Mouse (Mus musculus): Measurements from ENCODE around the gene Dirc2. TPM values are rescaled to one million over a fixed set of nuclear protein-coding genes. Genes with fewer than 3 reads are reported as not detected.

Gene Dirc2
- 0.97 TPM in 1 of 2 replicates, not detected in the other for polyA plus RNA-seq (2012; ENCODE audit: insufficient read depth, low replicate concordance)

DNA sequence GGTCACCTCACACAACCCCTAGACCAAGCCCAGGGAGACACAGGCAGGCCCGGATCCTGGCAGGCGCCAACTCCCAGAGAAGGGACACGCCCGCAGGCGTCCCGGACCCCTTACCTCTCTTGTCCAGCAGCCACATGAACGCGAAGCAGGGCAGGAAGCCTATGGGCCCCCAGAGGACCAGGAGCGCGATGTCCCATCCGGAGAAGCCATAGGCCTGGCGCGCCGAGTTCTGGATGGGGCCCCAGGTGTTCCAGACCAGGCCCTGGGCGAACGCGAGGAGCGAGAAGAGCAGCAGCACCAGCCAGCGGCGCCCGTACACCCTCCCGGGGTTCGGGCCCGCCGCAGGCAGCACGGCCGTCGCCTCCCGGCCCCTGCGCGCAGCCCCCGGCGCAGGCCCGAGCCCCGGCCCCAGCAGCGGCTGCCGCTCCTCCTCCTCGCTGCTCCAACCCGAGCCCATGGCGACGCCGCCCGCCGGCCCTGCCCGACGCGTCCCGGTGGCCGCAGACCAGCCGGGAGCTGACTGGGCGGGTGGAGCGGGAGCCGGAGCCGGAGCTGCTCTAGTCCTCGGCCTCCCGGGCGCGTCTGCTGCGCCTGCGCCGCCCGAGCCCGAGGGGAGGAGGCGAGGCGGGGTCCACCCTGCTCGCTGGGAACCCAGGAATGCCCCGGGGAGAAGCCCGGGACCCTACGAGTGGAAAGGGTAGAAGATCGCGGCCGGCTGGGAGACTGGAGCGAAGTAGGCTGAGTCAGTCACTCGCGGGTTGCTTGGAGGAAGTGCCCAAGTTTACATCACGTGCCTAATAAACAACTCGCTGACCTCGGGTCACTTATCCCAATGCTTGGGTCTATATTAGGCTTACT lies at the start of gene Dirc2:
Dirc2 (minus strand) TSS at position 572 of the 858 bp plus-strand sequence.
- peaks cover 38% of the 10 kb centered on the region for H3K4me1 ChIP-seq

DNA sequence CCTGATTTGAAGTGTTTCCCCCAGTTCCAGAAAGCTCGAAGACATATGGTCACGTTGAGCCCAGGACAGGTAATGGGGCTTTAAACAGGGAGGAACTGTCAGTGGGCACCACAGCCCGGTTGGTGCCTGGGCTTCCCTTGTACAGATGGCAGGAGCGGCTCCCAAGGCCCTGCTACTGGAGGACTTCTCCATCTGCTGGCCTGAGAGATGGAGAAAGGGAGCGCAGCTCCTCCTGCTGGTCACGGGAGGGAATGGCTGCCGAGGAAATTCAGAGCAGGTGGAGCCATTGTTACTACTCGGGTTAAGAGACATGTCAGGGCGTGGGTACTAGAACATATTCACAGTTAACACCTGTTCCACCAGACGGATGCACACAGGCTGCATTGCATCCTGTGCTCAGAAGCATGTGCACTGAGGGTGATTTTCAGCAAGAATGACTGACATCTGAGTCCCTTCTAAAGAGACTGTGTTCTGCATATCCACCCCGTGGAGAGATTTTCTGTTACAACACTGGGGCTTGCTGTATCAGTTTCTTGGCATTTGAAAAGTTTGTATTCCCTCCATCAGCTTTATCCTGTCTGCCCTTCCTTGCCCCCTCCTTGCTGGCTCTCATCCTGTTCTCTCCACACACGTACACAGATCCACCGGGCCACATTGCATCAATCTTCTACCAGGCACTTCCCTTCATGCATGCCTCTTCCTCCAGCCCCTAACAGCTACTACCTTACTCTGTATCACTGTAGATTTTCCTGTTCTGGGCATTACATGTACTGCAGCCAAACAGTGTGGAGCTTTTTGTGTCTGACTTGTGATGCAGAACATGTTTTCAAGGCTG lies 48.3 kb upstream of the Dirc2 start:
- Histone ChIP-seq H3K27me3 (replicated peaks) (peaks cover 11% of the 10 kb centered on the region), H3K4me3 (replicated peaks) (no peak overlapping the region), H3K4me1 (peaks cover 8% of the 10 kb centered on the region; the same call in 1 of the 2 replicates), H3K9me3 (no peaks in the 10 kb centered on the region), H3K36me3 (replicated peaks; ENCODE audit: low read length) (no peaks in the 10 kb centered on the region)
- TF ChIP-seq FLI1 (IDR thresholded peaks at IDR 0.05; ENCODE audit: low read length) (no peak), GATA1 (IDR thresholded peaks at IDR 0.05; ENCODE audit: borderline replicate concordance, low read length) (no peak)

More for the DNA sequence above, at the start of gene Dirc2:
- H3K4me3 ChIP-seq (replicated peaks) = peak within 1 kb of the TSS; percentile 98
- no peaks in the 10 kb centered on the region for H3K9me3 ChIP-seq
- peaks cover 37% of the 10 kb centered on the region for H3K27me3 ChIP-seq (replicated peaks)
- no peaks in the 10 kb centered on the region for H3K36me3 ChIP-seq (replicated peaks; ENCODE audit: low read length)
- TF ChIP-seq GATA1 (IDR thresholded peaks at IDR 0.05; ENCODE audit: borderline replicate concordance, low read length) (no peak), FLI1 (IDR thresholded peaks at IDR 0.05; ENCODE audit: low read length) (no peak)

DNA sequence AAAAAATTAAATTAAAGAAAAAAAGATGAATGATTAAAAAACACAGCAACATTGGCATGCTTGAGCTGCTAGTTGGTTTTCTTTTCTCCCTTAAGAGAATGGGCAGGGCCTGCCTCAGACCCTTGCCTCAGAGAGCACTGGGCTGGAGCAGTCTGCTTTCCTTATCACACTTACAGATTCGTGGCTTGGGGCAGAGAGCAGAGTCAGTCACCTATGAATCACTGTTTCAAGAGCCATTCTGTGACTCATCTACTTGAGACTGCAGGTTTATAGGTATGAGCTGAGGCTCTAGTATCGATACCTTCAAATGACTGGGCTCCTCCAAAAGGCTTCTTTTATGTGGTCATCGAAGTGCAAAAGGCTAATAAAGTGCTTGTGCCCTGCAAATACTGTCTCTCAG lies 44.0 kb upstream of the Dirc2 start:
- no peaks in the 10 kb centered on the region for H3K36me3 ChIP-seq (replicated peaks; ENCODE audit: low read length)
- H3K4me3 ChIP-seq (replicated peaks) = no peak overlapping the region
- TF ChIP-seq FLI1 (IDR thresholded peaks at IDR 0.05; ENCODE audit: low read length) (no peak), GATA1 (IDR thresholded peaks at IDR 0.05; ENCODE audit: borderline replicate concordance, low read length) (no peak)
- peaks cover 8% of the 10 kb centered on the region; the same call in 1 of the 2 replicates for H3K4me1 ChIP-seq
- H3K27me3 ChIP-seq (replicated peaks) = peaks cover 12% of the 10 kb centered on the region
- 0 out of 2 replicates have a peak, but pooled peaks cover 2% of the 10 kb centered on the region for H3K9me3 ChIP-seq

DNA sequence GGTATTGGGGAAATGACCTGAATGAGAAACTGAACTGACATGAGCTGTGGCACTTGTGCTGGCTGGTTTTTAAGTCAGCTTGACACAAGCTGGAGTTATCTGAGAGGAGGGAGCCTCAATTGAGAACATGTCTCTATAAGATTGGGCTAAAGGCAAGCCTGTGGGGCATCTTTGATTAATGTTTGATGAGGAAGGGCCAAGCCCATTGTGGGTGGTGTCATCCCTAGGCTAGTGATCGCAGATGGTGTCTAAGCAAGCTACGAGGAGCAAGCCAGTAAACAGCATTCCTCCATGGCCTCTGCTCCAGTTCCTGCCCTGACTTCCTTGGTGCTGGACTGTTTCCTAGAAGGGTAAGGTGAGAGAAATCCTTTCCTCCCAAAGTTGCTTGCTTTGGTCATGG lies 39.7 kb upstream of the Dirc2 start:
- TF ChIP-seq GATA1 (IDR thresholded peaks at IDR 0.05; ENCODE audit: borderline replicate concordance, low read length) (no peak), FLI1 (IDR thresholded peaks at IDR 0.05; ENCODE audit: low read length) (no peak)
- no peaks in the 10 kb centered on the region for H3K36me3 ChIP-seq (replicated peaks; ENCODE audit: low read length)
- 0 out of 2 replicates have a peak, but pooled peaks cover 2% of the 10 kb centered on the region for H3K9me3 ChIP-seq
- no peaks in the 10 kb centered on the region for H3K4me1 ChIP-seq
- H3K4me3 ChIP-seq (replicated peaks) = no peak overlapping the region
- peaks cover 5% of the 10 kb centered on the region for H3K27me3 ChIP-seq (replicated peaks)

DNA sequence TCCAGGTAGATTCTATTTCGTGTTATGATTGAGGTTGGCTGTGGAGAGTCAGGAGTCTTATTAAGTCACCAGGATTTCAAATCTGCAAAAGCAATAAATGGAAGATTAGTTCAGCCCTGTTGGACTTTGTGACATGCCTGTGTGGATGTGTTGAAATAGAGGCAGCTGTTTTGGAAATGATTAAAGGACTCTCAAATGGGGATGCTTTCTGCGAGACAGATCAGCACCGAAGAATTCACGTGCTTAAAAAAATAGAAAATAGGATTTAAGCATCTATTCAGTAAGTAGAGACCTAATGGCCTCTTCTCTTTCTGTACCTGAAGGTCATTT lies 38.5 kb upstream of the Dirc2 start:
- Histone ChIP-seq H3K27me3 (replicated peaks) (peaks cover 5% of the 10 kb centered on the region), H3K4me3 (replicated peaks) (no peak overlapping the region), H3K4me1 (no peaks in the 10 kb centered on the region), H3K36me3 (replicated peaks; ENCODE audit: low read length) (no peaks in the 10 kb centered on the region), H3K9me3 (0 out of 2 replicates have a peak, but pooled peaks cover 2% of the 10 kb centered on the region)
- TF ChIP-seq GATA1 (IDR thresholded peaks at IDR 0.05; ENCODE audit: borderline replicate concordance, low read length) = no peak

DNA sequence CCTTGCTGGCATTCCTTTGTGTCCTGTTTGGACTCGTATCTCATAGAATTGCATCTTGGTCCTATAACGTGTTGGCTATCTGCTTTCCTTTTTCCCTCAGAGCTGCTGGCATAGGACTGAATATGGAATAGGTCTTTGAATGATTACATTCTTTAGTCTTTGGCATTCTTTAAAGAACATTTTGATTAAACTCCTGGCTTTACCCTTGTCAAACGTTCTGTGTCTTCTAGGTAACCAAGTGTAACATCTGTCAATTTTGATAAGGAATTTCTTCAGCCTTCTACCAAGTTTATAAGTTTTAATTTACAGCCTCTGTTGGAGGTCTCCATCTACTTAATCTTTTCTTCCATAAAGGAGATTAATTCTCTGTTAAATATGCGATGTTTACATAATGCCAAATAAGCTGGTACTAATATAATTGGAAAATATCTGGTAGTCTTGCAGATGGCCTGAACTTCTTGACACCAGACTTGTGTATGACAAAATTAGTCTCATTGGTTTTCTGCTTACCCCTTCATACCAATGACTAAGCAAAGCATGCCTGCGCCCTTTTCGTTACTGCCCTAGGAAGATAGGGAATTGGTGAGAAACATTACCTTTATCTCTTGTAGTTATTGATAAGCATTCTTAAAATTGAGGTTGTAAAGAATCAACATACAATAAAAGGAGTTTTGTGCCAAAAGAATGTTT lies 38.0 kb upstream of the Dirc2 start:
- TF ChIP-seq FLI1 (IDR thresholded peaks at IDR 0.05; ENCODE audit: low read length) (no peak), GATA1 (IDR thresholded peaks at IDR 0.05; ENCODE audit: borderline replicate concordance, low read length) (no peak)
- Histone ChIP-seq H3K36me3 (replicated peaks; ENCODE audit: low read length) (no peaks in the 10 kb centered on the region), H3K4me1 (no peaks in the 10 kb centered on the region)

DNA sequence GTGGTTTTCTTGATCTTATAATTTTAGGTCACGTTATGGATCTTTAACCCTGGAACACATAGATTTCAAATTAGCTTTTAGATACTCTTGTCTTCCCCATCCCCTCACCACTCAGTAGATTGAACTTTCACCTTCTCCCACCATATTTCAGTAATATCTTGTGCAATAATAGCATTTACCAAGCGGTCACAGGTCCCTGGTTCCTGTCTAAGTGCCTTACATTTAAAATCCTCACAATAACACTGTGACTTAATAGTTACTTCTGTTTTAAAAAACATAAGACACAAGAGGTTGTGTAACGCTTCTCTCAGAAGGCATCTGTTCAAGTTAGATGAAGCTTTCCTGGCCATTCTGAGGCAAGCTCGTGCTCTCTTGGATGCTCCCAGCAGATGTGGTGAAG lies 34.6 kb upstream of the Dirc2 start:
- H3K4me3 ChIP-seq (replicated peaks) = no peak overlapping the region
- no peaks in the 10 kb centered on the region for H3K36me3 ChIP-seq (replicated peaks; ENCODE audit: low read length)
- H3K27me3 ChIP-seq (replicated peaks) = peaks cover 3% of the 10 kb centered on the region
- TF ChIP-seq FLI1 (IDR thresholded peaks at IDR 0.05; ENCODE audit: low read length) (no peak), GATA1 (IDR thresholded peaks at IDR 0.05; ENCODE audit: borderline replicate concordance, low read length) (no peak)
- no peaks in the 10 kb centered on the region for H3K4me1 ChIP-seq
- peaks cover 14% of the 10 kb centered on the region for H3K9me3 ChIP-seq

More for the DNA sequence above, 38.0 kb upstream of the Dirc2 start:
- H3K9me3 ChIP-seq = 0 out of 2 replicates have a peak, but pooled peaks cover 2% of the 10 kb centered on the region
- no peak overlapping the region for H3K4me3 ChIP-seq (replicated peaks)
- peaks cover 3% of the 10 kb centered on the region for H3K27me3 ChIP-seq (replicated peaks)

DNA sequence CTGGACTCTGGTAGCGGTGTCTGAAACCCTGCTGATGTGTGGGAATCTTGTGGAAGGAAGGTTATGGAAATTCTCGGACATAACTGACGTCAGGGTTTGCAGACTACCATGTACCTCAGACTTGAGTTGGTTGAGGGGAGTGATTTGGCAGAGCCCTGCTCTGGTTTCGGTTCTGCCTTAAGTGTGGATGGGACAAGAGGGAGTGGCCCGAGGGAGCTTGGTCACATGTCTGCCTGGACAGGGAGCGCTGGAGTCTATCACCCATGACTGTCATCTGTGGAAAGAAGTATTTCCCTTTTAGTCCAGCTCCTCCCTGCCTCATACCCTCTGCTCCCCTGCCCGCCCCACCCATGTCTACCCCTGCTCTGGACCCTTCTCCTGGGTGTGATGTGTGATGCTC lies 33.0 kb upstream of the Dirc2 start:
- Histone ChIP-seq H3K36me3 (replicated peaks; ENCODE audit: low read length) (no peaks in the 10 kb centered on the region), H3K4me3 (replicated peaks) (no peak overlapping the region), H3K27me3 (replicated peaks) (peaks cover 3% of the 10 kb centered on the region), H3K4me1 (no peaks in the 10 kb centered on the region), H3K9me3 (peaks cover 25% of the 10 kb centered on the region)
- TF ChIP-seq GATA1 (IDR thresholded peaks at IDR 0.05; ENCODE audit: borderline replicate concordance, low read length) (no peak), FLI1 (IDR thresholded peaks at IDR 0.05; ENCODE audit: low read length) (no peak)

DNA sequence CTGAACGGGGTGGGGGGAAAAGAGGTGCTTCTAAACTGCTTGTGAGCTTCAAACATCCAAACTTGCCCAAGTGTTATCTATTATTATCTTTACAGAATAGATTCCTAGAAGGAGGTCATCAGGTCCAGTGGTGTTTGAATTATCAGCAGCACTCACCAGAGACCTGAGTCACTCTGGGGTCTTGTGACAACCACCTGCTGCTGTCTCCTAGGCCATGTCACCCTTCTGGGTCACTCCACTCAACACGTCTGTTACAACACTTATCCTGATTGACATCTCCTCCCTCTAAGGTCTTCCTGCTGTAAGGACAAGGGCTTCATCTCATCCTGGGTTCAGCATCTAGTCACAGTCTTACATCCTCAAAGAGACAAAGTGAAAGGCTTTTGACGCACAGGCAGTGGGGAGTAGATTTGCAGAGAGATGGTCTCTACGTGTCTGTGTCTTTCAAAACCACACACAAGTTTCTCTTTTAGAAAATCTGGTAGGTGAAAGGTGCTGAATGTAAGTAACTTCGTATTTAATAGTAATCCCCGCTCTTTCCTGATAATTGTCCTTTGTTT lies 22.9 kb upstream of the Dirc2 start:
- Histone ChIP-seq H3K9me3 (peaks cover 6% of the 10 kb centered on the region; the same call in 1 of the 2 replicates), H3K4me3 (replicated peaks) (no peak overlapping the region), H3K4me1 (no peaks in the 10 kb centered on the region), H3K36me3 (replicated peaks; ENCODE audit: low read length) (no peaks in the 10 kb centered on the region), H3K27me3 (replicated peaks) (no peaks in the 10 kb centered on the region)
- no peak for TF ChIP-seq FLI1 (IDR thresholded peaks at IDR 0.05; ENCODE audit: low read length)

All from megakaryocyte, embryonic 14.5 days (primary cell).